Mouse (Mus musculus): ENCODE measurements around the gene Milr1. TPM values are rescaled to one million over a fixed set of nuclear protein-coding genes. Genes with fewer than 3 reads are reported as not detected.
A peak's percentile ranks its signal among the peaks of the same experiment; 100 is the strongest.
"Not testable (repeated sequence)": the region's sequence is repeated elsewhere in the genome, so short reads cannot be mapped to it uniquely, and the experiment has no call there.

Gene Milr1
- polyA plus RNA-seq, 2 experiments = 1.9 to 2.1 TPM

DNA sequence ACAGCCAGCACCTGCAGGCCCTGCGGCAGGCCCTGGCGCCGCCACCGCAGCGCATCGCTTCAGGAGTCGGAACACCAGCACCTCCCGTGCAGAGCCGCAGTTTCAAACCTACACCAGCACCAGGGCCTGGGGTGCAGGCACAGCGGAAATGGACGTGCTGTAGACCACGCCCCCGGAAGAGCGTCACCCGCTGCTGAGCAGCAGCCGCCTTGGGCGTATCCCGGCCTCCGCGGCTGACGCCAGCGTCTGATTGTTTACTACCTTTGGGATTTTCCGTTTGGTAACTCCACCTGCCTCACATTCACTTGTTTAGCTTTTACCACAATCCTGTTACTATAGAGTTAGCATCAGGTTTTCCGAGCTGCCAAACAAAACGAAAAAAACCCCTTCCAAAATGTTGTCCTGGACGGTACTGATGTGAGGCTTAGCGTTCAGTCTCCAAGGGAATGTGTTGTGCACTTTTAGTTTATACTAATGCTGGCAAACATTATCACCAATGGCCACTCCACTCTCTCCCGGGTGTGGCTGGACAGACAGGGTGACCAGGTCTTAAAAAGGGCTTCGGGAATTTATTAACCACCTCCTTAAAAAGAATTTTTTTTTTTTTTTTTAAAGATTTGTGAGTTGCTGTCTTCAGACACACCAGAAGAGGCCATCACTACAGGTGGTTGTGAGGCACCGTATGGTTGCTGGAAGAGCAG lies 28.5 kb downstream of the Milr1 start, which contains the start of gene Polg2:
Gene Polg2, minus strand, starts transcription at position 150 of the 701 bp plus-strand sequence.
- no peaks in the 10 kb centered on the region for H3K4me1 ChIP-seq (ENCODE audit: control insufficient read depth, insufficient read depth, low read length)
- peak within 1 kb of the TSS; percentile 97 for H3K27ac ChIP-seq (replicated peaks; ENCODE audit: low read depth, low read length)
- peak within 1 kb of the TSS; percentile 91 for H3K9ac ChIP-seq (ENCODE audit: low read depth, low read length, severe bottlenecking)
- WGBS = 3% methylated on average over 26 of the region's 30 CpGs
- H3K9me3 ChIP-seq (ENCODE audit: control insufficient read depth, low read length) = no peaks in the 10 kb centered on the region
- peak within 1 kb of the TSS; percentile 71 for H3K4me2 ChIP-seq (replicated peaks; ENCODE audit: low read depth, low read length, severe bottlenecking)
- no peaks in the 10 kb centered on the region for H3K27me3 ChIP-seq (ENCODE audit: control insufficient read depth, insufficient read depth, low read length)
- peak; percentile 64; the same call in 1 of the 2 replicates for TF ChIP-seq POLR2A (IDR thresholded peaks at IDR 0.05; ENCODE audit: borderline replicate concordance, extremely low read depth, insufficient read depth, insufficient read length)
- peaks cover 66% of the 10 kb centered on the region for H3K36me3 ChIP-seq (ENCODE audit: control insufficient read depth, insufficient read depth, low read length)
- peak within 1 kb of the TSS; percentile 77 for H3K4me3 ChIP-seq (replicated peaks; ENCODE audit: low read length)
- DNase-seq (ENCODE audit: low spot score) = peak; percentile 95
- peak; percentile 98 for ATAC-seq (ENCODE audit: low FRiP score, low read depth)

DNA sequence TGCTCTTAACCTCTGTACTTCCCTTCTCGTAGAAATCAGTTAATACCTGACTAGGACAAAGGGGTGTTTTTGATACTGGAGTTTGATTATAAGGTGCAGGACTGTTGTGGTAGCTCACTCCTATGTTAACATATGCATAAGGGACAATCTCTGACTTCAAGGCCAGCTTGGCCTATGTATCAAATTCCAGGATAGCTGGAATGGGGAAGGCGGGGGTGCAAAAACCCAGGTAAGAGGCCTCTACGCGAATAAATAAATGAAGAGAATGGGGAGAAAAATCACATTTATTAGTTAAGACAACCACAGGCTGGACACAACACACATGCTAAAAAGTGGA lies 29.0 kb downstream of the Milr1 start:
- ATAC-seq (ENCODE audit: low FRiP score, low read depth) = no peak
- WGBS = 64% methylated on average over 4 of the region's 4 CpGs
- Histone ChIP-seq H3K36me3 (ENCODE audit: control insufficient read depth, insufficient read depth, low read length) (peaks cover 66% of the 10 kb centered on the region), H3K4me2 (replicated peaks; ENCODE audit: low read depth, low read length, severe bottlenecking) (no peak overlapping the region; the same call in 1 of the 2 replicates), H3K27ac (replicated peaks; ENCODE audit: low read depth, low read length) (peak overlapping the region; percentile 97), H3K4me3 (replicated peaks; ENCODE audit: low read length) (no peak overlapping the region), H3K9me3 (ENCODE audit: control insufficient read depth, low read length) (no peaks in the 10 kb centered on the region), H3K9ac (ENCODE audit: low read depth, low read length, severe bottlenecking) (no peak overlapping the region), H3K27me3 (ENCODE audit: control insufficient read depth, insufficient read depth, low read length) (no peaks in the 10 kb centered on the region), H3K4me1 (ENCODE audit: control insufficient read depth, insufficient read depth, low read length) (no peaks in the 10 kb centered on the region)
- TF ChIP-seq POLR2A (IDR thresholded peaks at IDR 0.05; ENCODE audit: borderline replicate concordance, extremely low read depth, insufficient read depth, insufficient read length) = no peak
- no peak for DNase-seq (ENCODE audit: low spot score)

DNA sequence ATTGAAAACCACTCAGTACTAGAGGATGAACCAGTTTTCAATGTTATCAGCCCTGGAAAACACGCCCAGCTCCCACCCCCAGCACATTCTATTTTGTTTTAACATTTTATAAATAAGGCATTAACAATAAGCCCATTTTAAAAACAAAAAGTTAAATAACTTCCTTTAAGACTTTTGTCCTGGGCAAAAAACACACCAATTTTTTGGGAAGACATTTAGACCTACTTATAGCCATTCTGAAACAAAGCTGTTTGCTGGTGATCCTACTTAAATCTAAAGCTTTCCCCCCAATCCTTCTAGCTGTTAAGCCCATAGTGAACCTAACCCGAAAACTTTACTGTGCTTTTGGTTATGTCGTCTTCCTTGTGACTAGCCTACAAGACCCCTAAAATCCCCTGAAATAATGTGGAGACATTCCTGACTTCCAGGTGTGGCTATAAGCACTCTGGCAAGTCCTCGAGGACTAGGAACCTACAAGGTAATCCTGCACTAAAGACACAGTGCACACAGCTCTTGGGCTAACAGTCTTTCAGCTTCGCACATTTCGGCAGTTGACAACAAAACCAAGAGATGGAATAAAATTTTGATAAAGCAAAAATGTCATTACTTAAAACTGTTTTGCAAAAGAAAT lies 29.7 kb downstream of the Milr1 start:
- H3K9ac ChIP-seq (ENCODE audit: low read depth, low read length, severe bottlenecking) = no peak overlapping the region
- DNase-seq (ENCODE audit: low spot score) = no peak
- no peaks in the 10 kb centered on the region for H3K9me3 ChIP-seq (ENCODE audit: control insufficient read depth, low read length)
- H3K27ac ChIP-seq (replicated peaks; ENCODE audit: low read depth, low read length) = no peak overlapping the region
- ATAC-seq (ENCODE audit: low FRiP score, low read depth) = no peak
- no peak overlapping the region for H3K4me3 ChIP-seq (replicated peaks; ENCODE audit: low read length)
- peaks cover 6% of the 10 kb centered on the region for H3K4me1 ChIP-seq (ENCODE audit: control insufficient read depth, insufficient read depth, low read length)
- H3K4me2 ChIP-seq (replicated peaks; ENCODE audit: low read depth, low read length, severe bottlenecking) = no peak overlapping the region
- WGBS = 72% methylated on average over 6 of the region's 6 CpGs
- no peak for TF ChIP-seq POLR2A (IDR thresholded peaks at IDR 0.05; ENCODE audit: borderline replicate concordance, extremely low read depth, insufficient read depth, insufficient read length)
- H3K27me3 ChIP-seq (ENCODE audit: control insufficient read depth, insufficient read depth, low read length) = no peaks in the 10 kb centered on the region
- H3K36me3 ChIP-seq (ENCODE audit: control insufficient read depth, insufficient read depth, low read length) = peaks cover 66% of the 10 kb centered on the region

DNA sequence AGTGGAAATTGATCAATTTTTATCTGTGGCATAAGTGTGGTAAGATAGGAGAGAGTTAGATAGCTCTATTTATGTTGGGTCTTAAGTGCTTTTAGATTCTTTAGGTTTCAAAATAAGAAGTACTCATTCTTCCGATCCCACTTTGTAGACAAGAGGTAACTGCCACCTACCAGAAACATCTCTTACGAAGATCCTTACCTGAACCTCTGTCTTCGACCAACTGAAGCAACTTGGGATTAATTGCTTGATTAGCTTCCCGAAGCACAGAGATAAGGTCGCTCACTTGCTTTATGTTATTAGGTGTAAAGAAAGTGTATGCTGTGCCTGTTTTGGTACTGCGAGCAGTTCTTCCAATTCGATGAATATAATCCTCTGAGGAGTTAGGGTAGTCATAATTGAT lies 31.2 kb downstream of the Milr1 start:
- H3K4me1 ChIP-seq (ENCODE audit: control insufficient read depth, insufficient read depth, low read length) = peaks cover 13% of the 10 kb centered on the region
- H3K9me3 ChIP-seq (ENCODE audit: control insufficient read depth, low read length); H3K27me3 ChIP-seq (ENCODE audit: control insufficient read depth, insufficient read depth, low read length); H3K9ac ChIP-seq (ENCODE audit: low read depth, low read length, severe bottlenecking); H3K4me2 ChIP-seq (replicated peaks; ENCODE audit: low read depth, low read length, severe bottlenecking); ATAC-seq (ENCODE audit: low FRiP score, low read depth); H3K4me3 ChIP-seq (replicated peaks; ENCODE audit: low read length); DNase-seq (ENCODE audit: low spot score); H3K27ac ChIP-seq (replicated peaks; ENCODE audit: low read depth, low read length): not testable (repeated sequence)
- H3K36me3 ChIP-seq (ENCODE audit: control insufficient read depth, insufficient read depth, low read length) = peaks cover 73% of the 10 kb centered on the region
- 86% methylated on average over 7 of the region's 7 CpGs for WGBS

DNA sequence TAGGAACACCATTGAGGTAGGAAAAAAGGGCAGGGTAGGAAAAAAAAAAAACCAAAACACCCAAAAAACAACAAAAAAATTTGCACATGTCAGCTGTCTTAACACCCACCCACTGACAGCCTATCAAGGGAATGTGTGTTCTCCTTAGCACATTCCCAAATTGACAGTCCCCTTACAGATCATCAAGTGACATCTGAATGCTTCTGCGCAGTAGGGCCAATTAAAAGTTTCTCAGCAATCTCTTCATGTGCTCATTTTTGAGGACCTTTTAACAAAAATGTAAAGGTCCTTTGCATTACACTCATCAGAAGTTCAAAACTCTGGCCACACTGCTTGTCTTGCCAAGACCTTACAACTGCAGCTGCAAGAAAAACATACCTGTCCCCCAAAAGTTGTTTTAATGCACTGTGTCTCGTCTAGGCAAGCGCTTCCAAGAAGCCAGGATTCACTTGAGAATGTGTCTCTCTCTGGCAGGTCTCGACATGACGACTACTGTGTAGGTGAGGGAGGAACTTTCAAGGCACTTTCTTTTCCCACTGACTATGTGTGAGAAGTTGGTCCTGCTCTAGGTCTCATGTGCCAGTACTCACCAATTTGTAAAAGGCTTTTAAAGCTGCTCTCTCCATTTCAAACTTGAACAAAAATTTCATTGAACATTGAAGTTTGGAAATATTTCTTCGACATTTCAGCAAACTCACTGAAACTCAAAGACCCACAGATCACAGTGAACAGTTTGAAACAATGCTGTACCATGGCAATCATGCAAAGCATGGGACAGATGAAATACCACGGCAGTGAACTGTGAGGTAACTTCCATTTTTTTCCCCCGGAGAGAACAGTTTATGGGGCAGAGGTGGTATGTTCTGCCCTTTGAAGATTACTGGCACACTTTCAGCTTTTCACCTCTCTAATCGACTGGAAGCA lies 32.1 kb downstream of the Milr1 start:
- Histone ChIP-seq H3K27ac (replicated peaks; ENCODE audit: low read depth, low read length) (no peak overlapping the region), H3K4me3 (replicated peaks; ENCODE audit: low read length) (no peak overlapping the region), H3K9me3 (ENCODE audit: control insufficient read depth, low read length) (no peaks in the 10 kb centered on the region), H3K27me3 (ENCODE audit: control insufficient read depth, insufficient read depth, low read length) (no peaks in the 10 kb centered on the region), H3K4me1 (ENCODE audit: control insufficient read depth, insufficient read depth, low read length) (peaks cover 13% of the 10 kb centered on the region), H3K9ac (ENCODE audit: low read depth, low read length, severe bottlenecking) (no peak overlapping the region), H3K36me3 (ENCODE audit: control insufficient read depth, insufficient read depth, low read length) (peaks cover 73% of the 10 kb centered on the region), H3K4me2 (replicated peaks; ENCODE audit: low read depth, low read length, severe bottlenecking) (no peak overlapping the region)
- no peak for TF ChIP-seq POLR2A (IDR thresholded peaks at IDR 0.05; ENCODE audit: borderline replicate concordance, extremely low read depth, insufficient read depth, insufficient read length)
- ATAC-seq (ENCODE audit: low FRiP score, low read depth) = no peak
- WGBS = 77% methylated on average over 9 of the region's 9 CpGs
- no peak for DNase-seq (ENCODE audit: low spot score)
